Mouse (Mus musculus) olfactory bulb, adult 2 months (tissue): Measurements from ENCODE around the gene 1520401A03Rik.

Experiments
- CTCF ChIP-seq: fragments of 200-500 bp; IDR thresholded peaks from 2 replicates; pipeline ENCODE4 v1.5.1; 2012; ENCODE audit warnings: low read depth, mild to moderate bottlenecking, low read length, moderate library complexity; ENCODE audit not compliant: insufficient read depth
- POLR2A ChIP-seq: fragments of 200-500 bp; IDR thresholded peaks from 2 replicates; pipeline ENCODE4 v1.6.1; 2012; ENCODE audit warnings: mild to moderate bottlenecking, low read depth, low read length, moderate library complexity; ENCODE audit not compliant: insufficient read depth

DNA sequence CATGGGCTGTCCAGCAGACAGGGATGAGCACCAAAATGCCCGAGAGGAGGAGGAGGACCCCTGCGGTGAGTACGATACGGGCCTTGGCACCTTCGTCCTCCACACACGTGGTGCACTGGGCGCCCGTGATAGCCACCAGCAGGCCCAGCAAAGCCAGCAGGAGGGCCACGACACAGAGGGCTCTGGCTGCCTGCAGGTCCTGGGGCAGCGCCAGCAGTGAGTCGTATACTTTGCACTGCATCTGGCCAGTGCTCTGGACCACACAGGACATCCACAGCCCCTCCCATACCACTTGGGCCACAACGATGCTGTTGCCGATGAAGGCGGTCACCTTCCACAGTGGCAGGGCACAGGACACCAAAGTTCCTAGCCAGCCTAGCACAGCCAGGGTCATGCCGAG, 39.4 kb downstream of the 1520401A03Rik start:
- TF ChIP-seq CTCF, result no peak
- TF ChIP-seq POLR2A, result no peak
